Mouse (Mus musculus): ENCODE results near the gene Ust. TPM values are rescaled to one million over a fixed set of nuclear protein-coding genes. Genes with fewer than 3 reads are reported as not detected.
A peak's percentile ranks its signal among the peaks of the same experiment; 100 is the strongest.

Ust gene
- polyA plus RNA-seq, 1 experiment from 2014 or later, result 8.4 TPM

- WGBS, result 74% methylated on average over 7 of the region's 7 CpGs
- ATAC-seq (ENCODE audit: low FRiP score, low read depth), result no peak
Observed at GRCm38 (mm10) chr10:8520766-8521395, 2.3 kb upstream of the Ust start.

GRCm38 (mm10) chr10:8519014-8519491, 428 bp upstream of the Ust start:
- Histone ChIP-seq H3K4me2 (peak overlapping the region; percentile 91), H3K36me3 (no peaks in the 10 kb centered on the region), H3K4me3 (peak overlapping the region; percentile 74), H3K9me3 (no peaks in the 10 kb centered on the region), H3K27me3 (peaks cover 6% of the 10 kb centered on the region; the same call in 1 of the 2 replicates), H3K4me1 (replicated peaks) (peaks cover 20% of the 10 kb centered on the region), H3K27ac (replicated peaks) (peak overlapping the region; percentile 46; the same call in 1 of the 2 replicates), H3K9ac (peak overlapping the region; percentile 77)
- WGBS, result 1% methylated on average over 17 of the region's 18 CpGs
- peak; percentile 27; the same call in 1 of the 2 replicates for ATAC-seq (ENCODE audit: low FRiP score, low read depth)

More at GRCm38 (mm10) chr10:8520766-8521395, 2.3 kb upstream of the Ust start:
- no peak overlapping the region for H3K27ac ChIP-seq (replicated peaks)
- H3K4me3 ChIP-seq, result no peak overlapping the region
- no peaks in the 10 kb centered on the region for H3K36me3 ChIP-seq
- no peaks in the 10 kb centered on the region for H3K9me3 ChIP-seq
- no peak overlapping the region for H3K4me2 ChIP-seq
- H3K4me1 ChIP-seq (replicated peaks), result peaks cover 20% of the 10 kb centered on the region
- H3K9ac ChIP-seq, result no peak overlapping the region
- peaks cover 6% of the 10 kb centered on the region; the same call in 1 of the 2 replicates for H3K27me3 ChIP-seq

- Histone ChIP-seq H3K4me2 (peak overlapping the region; percentile 91), H3K9ac (peak overlapping the region; percentile 77), H3K4me3 (peak overlapping the region; percentile 74), H3K27ac (replicated peaks) (no peak overlapping the region), H3K27me3 (peaks cover 10% of the 10 kb centered on the region; the same call in 1 of the 2 replicates), H3K4me1 (replicated peaks) (peaks cover 20% of the 10 kb centered on the region), H3K9me3 (no peaks in the 10 kb centered on the region), H3K36me3 (no peaks in the 10 kb centered on the region)
- ATAC-seq (ENCODE audit: low FRiP score, low read depth), result peak; percentile 20
- WGBS, result under 1% methylated on average over 26 of the region's 26 CpGs
Observed at GRCm38 (mm10) chr10:8517591-8518140, 959 bp downstream of the Ust start.

- H3K4me1 ChIP-seq (replicated peaks), result peaks cover 20% of the 10 kb centered on the region
- H3K27ac ChIP-seq (replicated peaks), result no peak overlapping the region
- WGBS, result 22% methylated on average over 9 of the region's 9 CpGs
- ATAC-seq (ENCODE audit: low FRiP score, low read depth), result no peak
- H3K4me2 ChIP-seq, result peak overlapping the region; percentile 91
- peak overlapping the region; percentile 74 for H3K4me3 ChIP-seq
- H3K9ac ChIP-seq, result no peak overlapping the region
- H3K9me3 ChIP-seq, result no peaks in the 10 kb centered on the region
- peaks cover 10% of the 10 kb centered on the region; the same call in 1 of the 2 replicates for H3K27me3 ChIP-seq
- H3K36me3 ChIP-seq, result no peaks in the 10 kb centered on the region
Observed at GRCm38 (mm10) chr10:8516916-8517524, 1.6 kb downstream of the Ust start.

- H3K27ac ChIP-seq (replicated peaks), result no peak overlapping the region
- 90% methylated on average over 3 of the region's 3 CpGs for WGBS
- H3K36me3 ChIP-seq, result no peaks in the 10 kb centered on the region
- no peak overlapping the region for H3K9ac ChIP-seq
- H3K4me2 ChIP-seq, result no peak overlapping the region
- peaks cover 13% of the 10 kb centered on the region for H3K4me1 ChIP-seq (replicated peaks)
- no peaks in the 10 kb centered on the region for H3K9me3 ChIP-seq
- H3K27me3 ChIP-seq, result 0 out of 2 replicates have a peak, but pooled peaks cover 4% of the 10 kb centered on the region
- H3K4me3 ChIP-seq, result no peak overlapping the region
- no peak for ATAC-seq (ENCODE audit: low FRiP score, low read depth)
Observed at GRCm38 (mm10) chr10:8513690-8514089, 4.9 kb downstream of the Ust start.

- no peak for ATAC-seq (ENCODE audit: low FRiP score, low read depth)
- no peak overlapping the region for H3K4me3 ChIP-seq
- no peaks in the 10 kb centered on the region for H3K9me3 ChIP-seq
- no peak overlapping the region for H3K4me2 ChIP-seq
- H3K36me3 ChIP-seq, result no peaks in the 10 kb centered on the region
- 0 out of 2 replicates have a peak, but pooled peaks cover 4% of the 10 kb centered on the region for H3K27me3 ChIP-seq
- H3K4me1 ChIP-seq (replicated peaks), result peaks cover 4% of the 10 kb centered on the region
- H3K9ac ChIP-seq, result no peak overlapping the region
- WGBS, result 78% methylated on average over 6 of the region's 6 CpGs
- no peak overlapping the region for H3K27ac ChIP-seq (replicated peaks)
Observed at GRCm38 (mm10) chr10:8512222-8512621, 6.4 kb downstream of the Ust start.

- H3K27ac ChIP-seq (replicated peaks), result no peak overlapping the region
- H3K9ac ChIP-seq, result no peak overlapping the region
- no peak overlapping the region for H3K4me2 ChIP-seq
- no peaks in the 10 kb centered on the region for H3K9me3 ChIP-seq
- 42% methylated on average over 8 of the region's 8 CpGs for WGBS
- H3K4me1 ChIP-seq (replicated peaks), result no peaks in the 10 kb centered on the region; the same call in 1 of the 2 replicates
- H3K4me3 ChIP-seq, result no peak overlapping the region
- ATAC-seq (ENCODE audit: low FRiP score, low read depth), result no peak
- H3K27me3 ChIP-seq, result 0 out of 2 replicates have a peak, but pooled peaks cover 4% of the 10 kb centered on the region
- no peaks in the 10 kb centered on the region for H3K36me3 ChIP-seq
Observed at GRCm38 (mm10) chr10:8511760-8512159, 6.9 kb downstream of the Ust start.

- Histone ChIP-seq H3K4me2 (no peak overlapping the region), H3K4me3 (no peak overlapping the region), H3K9me3 (no peaks in the 10 kb centered on the region), H3K27ac (replicated peaks) (no peak overlapping the region), H3K9ac (no peak overlapping the region), H3K27me3 (no peaks in the 10 kb centered on the region), H3K4me1 (replicated peaks) (no peaks in the 10 kb centered on the region), H3K36me3 (no peaks in the 10 kb centered on the region)
- ATAC-seq (ENCODE audit: low FRiP score, low read depth), result no peak
- WGBS, result 55% methylated on average over 3 of the region's 3 CpGs
Observed at GRCm38 (mm10) chr10:8506247-8506573, 12.4 kb downstream of the Ust start.

- Histone ChIP-seq H3K9me3 (no peaks in the 10 kb centered on the region), H3K36me3 (no peaks in the 10 kb centered on the region), H3K4me3 (no peak overlapping the region), H3K4me1 (replicated peaks) (no peaks in the 10 kb centered on the region), H3K27ac (replicated peaks) (no peak overlapping the region), H3K4me2 (no peak overlapping the region), H3K9ac (no peak overlapping the region), H3K27me3 (no peaks in the 10 kb centered on the region)
- WGBS, result 64% methylated on average over 13 of the region's 13 CpGs
- ATAC-seq (ENCODE audit: low FRiP score, low read depth), result no peak
Observed at GRCm38 (mm10) chr10:8505346-8506246, 13.0 kb downstream of the Ust start.

GRCm38 (mm10) chr10:8504832-8505231, 13.8 kb downstream of the Ust start:
- Histone ChIP-seq H3K27me3 (no peaks in the 10 kb centered on the region), H3K36me3 (no peaks in the 10 kb centered on the region), H3K4me3 (no peak overlapping the region), H3K4me1 (replicated peaks) (no peaks in the 10 kb centered on the region), H3K9ac (no peak overlapping the region), H3K9me3 (no peaks in the 10 kb centered on the region), H3K4me2 (no peak overlapping the region), H3K27ac (replicated peaks) (no peak overlapping the region)
- ATAC-seq (ENCODE audit: low FRiP score, low read depth), result no peak
- 90% methylated on average over 4 of the region's 4 CpGs for WGBS

- no peak for ATAC-seq (ENCODE audit: low FRiP score, low read depth)
- no peaks in the 10 kb centered on the region for H3K27me3 ChIP-seq
- 77% methylated on average over 13 of the region's 13 CpGs for WGBS
- no peak overlapping the region for H3K9ac ChIP-seq
- H3K4me3 ChIP-seq, result no peak overlapping the region
- peaks cover 6% of the 10 kb centered on the region; the same call in 1 of the 2 replicates for H3K4me1 ChIP-seq (replicated peaks)
- H3K36me3 ChIP-seq, result no peaks in the 10 kb centered on the region
- H3K4me2 ChIP-seq, result no peak overlapping the region
- H3K9me3 ChIP-seq, result no peaks in the 10 kb centered on the region
- no peak overlapping the region for H3K27ac ChIP-seq (replicated peaks)
Observed at GRCm38 (mm10) chr10:8498951-8499891, 19.4 kb downstream of the Ust start.
